Mouse (Mus musculus): ENCODE data around the gene 4930412O13Rik. TPM values are rescaled to one million over a fixed set of nuclear protein-coding genes. Genes with fewer than 3 reads are reported as not detected.

Gene 4930412O13Rik
- polyA plus RNA-seq, 1 experiment, result not detected

- Histone ChIP-seq H3K27ac (ENCODE audit: insufficient read depth, low read length) (peak overlapping the region; percentile 6; the same call in 1 of the 2 replicates), H3K4me1 (ENCODE audit: control insufficient read depth, insufficient read depth, low read length) (peaks cover 2% of the 10 kb centered on the region; the same call in 1 of the 2 replicates), H3K4me3 (ENCODE audit: insufficient read depth, low read length) (no peak overlapping the region)
- no peak for TF ChIP-seq POLR2A (IDR thresholded peaks at IDR 0.05; ENCODE audit: extremely low read depth, insufficient read depth, low read length)
- no peak for TF ChIP-seq CTCF (IDR thresholded peaks at IDR 0.05; ENCODE audit: extremely low read depth, insufficient read depth, low read length)
Measured at GRCm38 (mm10) chr2:9926905-9927283, 45.8 kb downstream of the 4930412O13Rik start.

Other genes starting within 250 kb of the 4930412O13Rik start
- gene 9230102O04Rik, start 8.3 kb downstream of the 4930412O13Rik start, polyA plus RNA-seq (2012; rRNA removed), result not detected in 2 replicates
- 0.06 and 0.21 TPM in 2 replicates for gene Gata3, start 8.8 kb downstream of the 4930412O13Rik start, polyA plus RNA-seq (2012; rRNA removed)
- 8.4 and 8.6 TPM in 2 replicates for gene Taf3, start 167.3 kb downstream of the 4930412O13Rik start, polyA plus RNA-seq (2012; rRNA removed)
- 372 and 411 TPM in 2 replicates for gene Atp5c1, start 199.3 kb downstream of the 4930412O13Rik start, polyA plus RNA-seq (2012; rRNA removed)
- gene Kin, start 199.3 kb downstream of the 4930412O13Rik start, polyA plus RNA-seq (2012; rRNA removed), result 9.9 and 12.3 TPM in 2 replicates

Data from cortical plate, adult 2 months (tissue).